Mouse (Mus musculus) limb, embryonic 15.5 days (tissue): ENCODE results near the gene Nuak1. TPM values are rescaled to one million over a fixed set of nuclear protein-coding genes. Genes with fewer than 3 reads are reported as not detected.

Experiments used
- ATAC-seq: fragments of 200-750 bp; cut with Nextera tagmentation; 2 replicates; pipeline ENCODE4 v1.8.0; 2017; ENCODE audit warnings: low read depth, moderate TSS enrichment; ENCODE audit not compliant: insufficient number of reproducible peaks, low FRiP score, low TSS enrichment
- H3K27ac ChIP-seq: fragments of 300-500 bp; sonication (generic); 2 replicates; pipeline ENCODE4 v1.5.1; 2015; ENCODE audit warnings: moderate library complexity, mild to moderate bottlenecking, inconsistent platforms
- H3K27me3 ChIP-seq: fragments of 300-500 bp; sonication (generic); 2 replicates; pipeline ENCODE4 v1.6.1; 2015; ENCODE audit warnings: inconsistent platforms
- H3K36me3 ChIP-seq: fragments of 300-500 bp; sonication (generic); 2 replicates; pipeline ENCODE4 v1.6.1; 2015; ENCODE audit warnings: inconsistent platforms
- H3K4me1 ChIP-seq: fragments of 300-500 bp; sonication (generic); 2 replicates; pipeline ENCODE4 v1.6.1; 2015; ENCODE audit warnings: inconsistent platforms
- H3K4me2 ChIP-seq: fragments of 300-500 bp; sonication (generic); 2 replicates; pipeline ENCODE4 v1.6.1; 2015; ENCODE audit warnings: mild to moderate bottlenecking, inconsistent platforms
- H3K4me3 ChIP-seq: fragments of 300-500 bp; sonication (generic); 2 replicates; pipeline ENCODE4 v1.5.1; 2015; ENCODE audit warnings: mild to moderate bottlenecking, inconsistent platforms
- H3K9ac ChIP-seq: fragments of 300-500 bp; sonication (generic); 2 replicates; pipeline ENCODE4 v1.6.1; 2015; ENCODE audit warnings: inconsistent platforms
- H3K9me3 ChIP-seq: fragments of 300-500 bp; sonication (generic); 2 replicates; pipeline ENCODE4 v1.6.1; 2016; ENCODE audit warnings: inconsistent platforms
- WGBS: fragments of 180-500 bp; shearing (Covaris S2); methylation state at CpG from one replicate; pipeline ENCODE4 v1.1.7; 2015; 5-methylcytosine and 5-hydroxymethylcytosine counted together
- polyA plus RNA-seq: library from polyadenylated mRNA; unstranded; fragments of >200 nt; fragmentation: Nextera tagmentation; extraction: Ambion mirVana; gene quantifications from 2 replicates; pipeline ENCODE4 v1.2.1, GENCODE M21; 2015

The Nuak1 gene
- polyA plus RNA-seq, 1 experiment from 2014 or later, result 3.9 TPM

- no peaks in the 10 kb centered on the region for H3K27me3 ChIP-seq
- no peak overlapping the region for H3K27ac ChIP-seq
- no peak overlapping the region for H3K9ac ChIP-seq
- 76% methylated on average over 9 of the region's 9 CpGs for whole genome bisulfite sequencing
- no peaks in the 10 kb centered on the region for H3K36me3 ChIP-seq
- H3K4me2 ChIP-seq, result no peak overlapping the region
- peaks cover 13% of the 10 kb centered on the region for H3K4me1 ChIP-seq
- no peak for ATAC-seq
- no peak overlapping the region for H3K4me3 ChIP-seq
- H3K9me3 ChIP-seq, result no peaks in the 10 kb centered on the region
Measured at GRCm38 (mm10) chr10:84444396-84444795, 4.0 kb upstream of the Nuak1 start.

- Histone ChIP-seq H3K27ac (peak overlapping the region; percentile 97), H3K4me1 (peaks cover 31% of the 10 kb centered on the region), H3K27me3 (no peaks in the 10 kb centered on the region), H3K36me3 (no peaks in the 10 kb centered on the region), H3K9ac (peak overlapping the region; percentile 99), H3K4me3 (peak overlapping the region; percentile 90), H3K9me3 (no peaks in the 10 kb centered on the region), H3K4me2 (peak overlapping the region; percentile 78)
- 12% methylated on average over 11 of the region's 11 CpGs for WGBS
- ATAC-seq, result no peak
Measured at GRCm38 (mm10) chr10:84441846-84442245, 1.4 kb upstream of the Nuak1 start.

- Histone ChIP-seq H3K9me3 (no peaks in the 10 kb centered on the region), H3K4me1 (peaks cover 35% of the 10 kb centered on the region), H3K36me3 (no peaks in the 10 kb centered on the region), H3K4me3 (peak overlapping the region; percentile 90), H3K27ac (peak overlapping the region; percentile 97), H3K9ac (peak overlapping the region; percentile 99), H3K27me3 (no peaks in the 10 kb centered on the region), H3K4me2 (peak overlapping the region; percentile 78)
- no peak for ATAC-seq
- WGBS, result under 1% methylated on average over 7 of the region's 7 CpGs
Measured at GRCm38 (mm10) chr10:84441434-84441785, 1.0 kb upstream of the Nuak1 start.

- peak overlapping the region; percentile 78 for H3K4me2 ChIP-seq
- H3K9ac ChIP-seq, result peak overlapping the region; percentile 99
- H3K27me3 ChIP-seq, result no peaks in the 10 kb centered on the region
- H3K4me1 ChIP-seq, result peaks cover 44% of the 10 kb centered on the region
- 0% methylated on average over 32 of the region's 32 CpGs for WGBS
- peak overlapping the region; percentile 97 for H3K27ac ChIP-seq
- H3K4me3 ChIP-seq, result peak overlapping the region; percentile 90
- peak; percentile 37 for ATAC-seq
- H3K36me3 ChIP-seq, result no peaks in the 10 kb centered on the region
- no peaks in the 10 kb centered on the region for H3K9me3 ChIP-seq
Measured at GRCm38 (mm10) chr10:84440181-84440540, 236 bp downstream of the Nuak1 start.

- peak overlapping the region; percentile 78 for H3K4me2 ChIP-seq
- peak overlapping the region; percentile 97 for H3K27ac ChIP-seq
- H3K9me3 ChIP-seq, result no peaks in the 10 kb centered on the region
- 12% methylated on average over 7 of the region's 7 CpGs for WGBS
- peaks cover 51% of the 10 kb centered on the region for H3K4me1 ChIP-seq
- H3K27me3 ChIP-seq, result no peaks in the 10 kb centered on the region
- ATAC-seq, result no peak
- no peaks in the 10 kb centered on the region for H3K36me3 ChIP-seq
- H3K4me3 ChIP-seq, result peak overlapping the region; percentile 90
- H3K9ac ChIP-seq, result peak overlapping the region; percentile 99; the same call in 1 of the 2 replicates
Measured at GRCm38 (mm10) chr10:84439228-84439596, 1.2 kb downstream of the Nuak1 start.

DNA sequence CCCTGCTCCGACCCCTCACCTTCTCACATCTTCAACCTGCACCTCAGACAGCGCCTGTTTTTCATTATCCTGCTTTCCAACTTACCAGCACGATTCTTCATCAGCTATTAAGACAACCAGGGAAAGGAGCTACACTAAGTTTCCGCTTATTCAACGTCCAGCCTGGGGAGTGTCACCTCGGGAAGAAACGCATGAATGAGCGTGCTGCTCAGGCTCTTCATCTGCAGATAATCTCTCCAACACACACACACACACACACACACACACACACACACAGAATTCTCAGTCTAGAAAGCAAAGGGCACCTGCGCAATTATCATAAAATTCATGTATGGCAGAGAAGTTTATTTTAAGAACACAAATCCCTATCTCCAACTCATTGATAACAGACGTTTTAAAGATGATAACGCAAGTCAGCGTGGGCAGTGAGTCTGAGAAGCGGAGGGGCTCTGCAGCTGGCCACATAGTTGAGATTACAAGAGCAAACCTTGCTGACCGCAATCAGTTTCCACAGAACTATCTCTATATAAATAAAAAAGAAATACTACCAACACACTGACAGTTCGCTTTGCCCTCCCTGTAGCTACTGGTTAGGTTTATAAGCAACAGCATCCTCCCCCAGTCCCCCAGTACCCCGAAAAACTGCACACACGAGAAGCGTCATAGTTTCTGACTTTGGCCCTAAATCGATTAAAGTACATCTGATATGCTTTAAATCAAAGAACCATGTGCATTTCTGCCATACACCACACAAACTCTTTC is 1.8 kb downstream of the Nuak1 start:
- Histone ChIP-seq H3K9ac (no peak overlapping the region), H3K27ac (peak overlapping the region; percentile 97), H3K9me3 (no peaks in the 10 kb centered on the region), H3K4me1 (peaks cover 56% of the 10 kb centered on the region), H3K4me3 (peak overlapping the region; percentile 90), H3K4me2 (peak overlapping the region; percentile 78), H3K27me3 (no peaks in the 10 kb centered on the region), H3K36me3 (no peaks in the 10 kb centered on the region)
- WGBS, result 33% methylated on average over 19 of the region's 19 CpGs
- no peak for ATAC-seq

- under 1% methylated on average over 7 of the region's 7 CpGs for WGBS
- 0 out of 2 replicates have a peak, but pooled peaks have one; percentile 23 for ATAC-seq
- Histone ChIP-seq H3K27me3 (no peaks in the 10 kb centered on the region), H3K9me3 (no peaks in the 10 kb centered on the region), H3K27ac (peak overlapping the region; percentile 97), H3K36me3 (no peaks in the 10 kb centered on the region), H3K4me2 (peak overlapping the region; percentile 78), H3K9ac (no peak overlapping the region), H3K4me1 (peaks cover 62% of the 10 kb centered on the region), H3K4me3 (peak overlapping the region; percentile 90)
Measured at GRCm38 (mm10) chr10:84438049-84438422, 2.4 kb downstream of the Nuak1 start.

GRCm38 (mm10) chr10:84437166-84438048 is 3.0 kb downstream of the Nuak1 start:
- no peak for ATAC-seq
- Histone ChIP-seq H3K4me1 (peaks cover 60% of the 10 kb centered on the region), H3K9ac (no peak overlapping the region)

DNA sequence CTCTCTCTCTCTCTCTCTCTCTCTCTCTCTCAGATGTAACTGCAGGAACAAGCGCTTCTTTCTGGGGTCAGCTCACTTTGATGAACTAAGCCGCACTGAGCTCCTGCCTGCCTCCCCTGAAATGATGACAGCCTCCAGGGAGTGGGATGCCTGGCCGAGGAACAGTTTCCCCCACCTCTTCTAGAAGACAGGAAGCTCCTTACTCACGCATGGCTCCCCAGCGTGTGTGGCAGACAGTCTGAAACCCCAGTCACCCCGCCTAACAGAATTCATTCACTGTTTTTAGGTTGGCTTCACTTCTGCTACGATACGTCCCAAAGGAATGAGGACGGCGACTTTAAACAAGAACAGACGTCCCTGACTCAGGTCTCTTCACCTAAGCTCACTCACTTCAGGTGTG is 4.5 kb downstream of the Nuak1 start:
- Histone ChIP-seq H3K36me3 (peaks cover 10% of the 10 kb centered on the region), H3K4me2 (no peak overlapping the region), H3K27ac (no peak overlapping the region), H3K4me3 (no peak overlapping the region), H3K4me1 (peaks cover 52% of the 10 kb centered on the region), H3K9ac (no peak overlapping the region), H3K27me3 (no peaks in the 10 kb centered on the region), H3K9me3 (no peaks in the 10 kb centered on the region)
- ATAC-seq, result no peak
- 44% methylated on average over 11 of the region's 11 CpGs for WGBS

More at GRCm38 (mm10) chr10:84437166-84438048, 3.0 kb downstream of the Nuak1 start:
- Histone ChIP-seq H3K36me3 (no peaks in the 10 kb centered on the region), H3K4me3 (peak overlapping the region; percentile 90), H3K27me3 (no peaks in the 10 kb centered on the region), H3K9me3 (no peaks in the 10 kb centered on the region), H3K4me2 (peak overlapping the region; percentile 78), H3K27ac (peak overlapping the region; percentile 97)
- 38% methylated on average over 14 of the region's 14 CpGs for WGBS

GRCm38 (mm10) chr10:84433193-84433801 is 7.1 kb downstream of the Nuak1 start:
- ATAC-seq, result no peak
- Histone ChIP-seq H3K4me2 (no peak overlapping the region), H3K27me3 (no peaks in the 10 kb centered on the region), H3K9me3 (no peaks in the 10 kb centered on the region), H3K27ac (peak overlapping the region; percentile 28), H3K9ac (no peak overlapping the region), H3K4me3 (no peak overlapping the region), H3K36me3 (peaks cover 20% of the 10 kb centered on the region), H3K4me1 (peaks cover 52% of the 10 kb centered on the region)
- 45% methylated on average over 21 of the region's 21 CpGs for WGBS

GRCm38 (mm10) chr10:84424374-84424773 is 16.0 kb downstream of the Nuak1 start:
- Histone ChIP-seq H3K27me3 (no peaks in the 10 kb centered on the region), H3K9me3 (no peaks in the 10 kb centered on the region), H3K36me3 (peaks cover 14% of the 10 kb centered on the region), H3K27ac (no peak overlapping the region), H3K4me1 (peaks cover 34% of the 10 kb centered on the region), H3K4me2 (no peak overlapping the region), H3K4me3 (no peak overlapping the region), H3K9ac (no peak overlapping the region)
- WGBS, result 70% methylated on average over 7 of the region's 7 CpGs
- no peak for ATAC-seq

DNA sequence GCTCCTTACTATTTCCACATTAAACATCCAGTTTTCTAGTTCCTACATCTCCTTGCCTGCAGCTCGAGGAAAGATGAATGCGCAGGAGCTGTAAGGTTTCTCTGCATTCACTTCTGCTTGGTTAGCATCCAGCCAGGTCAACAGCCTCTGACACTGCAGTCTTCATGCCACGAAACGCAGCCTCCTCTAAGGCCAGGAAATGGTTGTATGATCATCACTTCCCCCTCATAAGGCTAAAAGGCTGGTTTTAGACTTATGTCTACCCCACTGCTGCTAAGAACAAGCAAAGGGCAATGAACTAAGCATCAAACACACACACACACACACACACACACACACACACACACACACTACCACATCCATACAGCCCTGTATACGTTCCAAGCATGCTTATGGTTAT is 16.5 kb downstream of the Nuak1 start:
- H3K4me3 ChIP-seq, result no peak overlapping the region
- H3K4me1 ChIP-seq, result peaks cover 39% of the 10 kb centered on the region

More for the DNA sequence above, 16.5 kb downstream of the Nuak1 start:
- 81% methylated on average over 5 of the region's 5 CpGs for WGBS
- Histone ChIP-seq H3K4me2 (no peak overlapping the region), H3K9me3 (no peaks in the 10 kb centered on the region), H3K27ac (no peak overlapping the region), H3K9ac (no peak overlapping the region), H3K27me3 (no peaks in the 10 kb centered on the region), H3K36me3 (peaks cover 13% of the 10 kb centered on the region)
- no peak for ATAC-seq
